Mouse (Mus musculus): Measurements from ENCODE around the gene Pdik1l. TPM values are rescaled to one million over a fixed set of nuclear protein-coding genes. Genes with fewer than 3 reads are reported as not detected.

The Pdik1l gene
- polyA plus RNA-seq, 1 experiment from 2014 or later, result 32.2 TPM

- Histone ChIP-seq H3K4me2 (ENCODE audit: low read length) (no peak overlapping the region), H3K27ac (ENCODE audit: low read depth, low read length) (no peak overlapping the region), H3K4me1 (ENCODE audit: control insufficient read depth, insufficient read depth, low read length) (no peaks in the 10 kb centered on the region), H3K27me3 (replicated peaks; ENCODE audit: control insufficient read depth, insufficient read depth, low read length) (no peaks in the 10 kb centered on the region), H3K9ac (ENCODE audit: low read length) (no peak overlapping the region), H3K36me3 (ENCODE audit: control insufficient read depth, insufficient read depth, low read length) (no peaks in the 10 kb centered on the region), H3K4me3 (ENCODE audit: low read depth, low read length) (no peak overlapping the region), H3K9me3 (replicated peaks; ENCODE audit: control insufficient read depth, low read length) (no peaks in the 10 kb centered on the region)
- 59% methylated on average over 16 of the region's 16 CpGs for WGBS
- no peak for ATAC-seq
- no peak for DNase-seq (ENCODE audit: low spot score)
These were observed 28.7 kb upstream of the Pdik1l start for GRCm38 (mm10) chr4:134316390-134316789.

GRCm38 (mm10) chr4:134315470-134315869 is 27.8 kb upstream of the Pdik1l start:
- H3K4me1 ChIP-seq (ENCODE audit: control insufficient read depth, insufficient read depth, low read length), result no peaks in the 10 kb centered on the region
- H3K36me3 ChIP-seq (ENCODE audit: control insufficient read depth, insufficient read depth, low read length), result no peaks in the 10 kb centered on the region
- H3K9me3 ChIP-seq (replicated peaks; ENCODE audit: control insufficient read depth, low read length), result no peaks in the 10 kb centered on the region
- 73% methylated on average over 9 of the region's 9 CpGs for WGBS
- H3K4me3 ChIP-seq (ENCODE audit: low read depth, low read length), result no peak overlapping the region
- no peak overlapping the region for H3K9ac ChIP-seq (ENCODE audit: low read length)
- no peaks in the 10 kb centered on the region for H3K27me3 ChIP-seq (replicated peaks; ENCODE audit: control insufficient read depth, insufficient read depth, low read length)
- ATAC-seq (no peak), DNase-seq (ENCODE audit: low spot score) (no peak)
- H3K4me2 ChIP-seq (ENCODE audit: low read length), result no peak overlapping the region
- H3K27ac ChIP-seq (ENCODE audit: low read depth, low read length), result no peak overlapping the region

GRCm38 (mm10) chr4:134314876-134315275 is 27.2 kb upstream of the Pdik1l start, which contains the start of gene Trim63:
TSS of gene Trim63 (plus strand) at chr4:134315120.
- DNase-seq (ENCODE audit: low spot score), result no peak
- H3K9ac ChIP-seq (ENCODE audit: low read length), result no peak within 1 kb of the TSS
- H3K9me3 ChIP-seq (replicated peaks; ENCODE audit: control insufficient read depth, low read length), result no peaks in the 10 kb centered on the region
- no peaks in the 10 kb centered on the region for H3K4me1 ChIP-seq (ENCODE audit: control insufficient read depth, insufficient read depth, low read length)
- ATAC-seq, result no peak
- H3K27ac ChIP-seq (ENCODE audit: low read depth, low read length), result no peak within 1 kb of the TSS
- WGBS, result 43% methylated on average over 11 of the region's 11 CpGs
- H3K36me3 ChIP-seq (ENCODE audit: control insufficient read depth, insufficient read depth, low read length), result no peaks in the 10 kb centered on the region
- no peak within 1 kb of the TSS for H3K4me2 ChIP-seq (ENCODE audit: low read length)
- no peak within 1 kb of the TSS for H3K4me3 ChIP-seq (ENCODE audit: low read depth, low read length)
- H3K27me3 ChIP-seq (replicated peaks; ENCODE audit: control insufficient read depth, insufficient read depth, low read length), result no peaks in the 10 kb centered on the region

- Histone ChIP-seq H3K27ac (ENCODE audit: low read depth, low read length) (no peak overlapping the region), H3K4me2 (ENCODE audit: low read length) (no peak overlapping the region), H3K4me3 (ENCODE audit: low read depth, low read length) (no peak overlapping the region), H3K36me3 (ENCODE audit: control insufficient read depth, insufficient read depth, low read length) (no peaks in the 10 kb centered on the region), H3K27me3 (replicated peaks; ENCODE audit: control insufficient read depth, insufficient read depth, low read length) (no peaks in the 10 kb centered on the region), H3K9ac (ENCODE audit: low read length) (no peak overlapping the region), H3K4me1 (ENCODE audit: control insufficient read depth, insufficient read depth, low read length) (no peaks in the 10 kb centered on the region), H3K9me3 (replicated peaks; ENCODE audit: control insufficient read depth, low read length) (no peaks in the 10 kb centered on the region)
- 77% methylated on average over 4 of the region's 4 CpGs for WGBS
- DNase-seq (ENCODE audit: low spot score), result no peak
- no peak for ATAC-seq
These were observed 26.5 kb upstream of the Pdik1l start for GRCm38 (mm10) chr4:134314081-134314655.

- Histone ChIP-seq H3K4me2 (ENCODE audit: low read length) (no peak overlapping the region), H3K4me1 (ENCODE audit: control insufficient read depth, insufficient read depth, low read length) (no peaks in the 10 kb centered on the region), H3K27ac (ENCODE audit: low read depth, low read length) (no peak overlapping the region), H3K4me3 (ENCODE audit: low read depth, low read length) (no peak overlapping the region), H3K9ac (ENCODE audit: low read length) (no peak overlapping the region), H3K36me3 (ENCODE audit: control insufficient read depth, insufficient read depth, low read length) (no peaks in the 10 kb centered on the region), H3K27me3 (replicated peaks; ENCODE audit: control insufficient read depth, insufficient read depth, low read length) (no peaks in the 10 kb centered on the region), H3K9me3 (replicated peaks; ENCODE audit: control insufficient read depth, low read length) (no peaks in the 10 kb centered on the region)
- 96% methylated on average over 6 of the region's 6 CpGs for WGBS
- ATAC-seq (no peak), DNase-seq (ENCODE audit: low spot score) (no peak)
These were observed 25.2 kb upstream of the Pdik1l start for GRCm38 (mm10) chr4:134312901-134313300.

- no peak for DNase-seq (ENCODE audit: low spot score)
- H3K36me3 ChIP-seq (ENCODE audit: control insufficient read depth, insufficient read depth, low read length), result no peaks in the 10 kb centered on the region
- no peaks in the 10 kb centered on the region for H3K9me3 ChIP-seq (replicated peaks; ENCODE audit: control insufficient read depth, low read length)
- no peak overlapping the region for H3K27ac ChIP-seq (ENCODE audit: low read depth, low read length)
- ATAC-seq, result no peak
- H3K27me3 ChIP-seq (replicated peaks; ENCODE audit: control insufficient read depth, insufficient read depth, low read length), result no peaks in the 10 kb centered on the region
- WGBS, result 95% methylated on average over 5 of the region's 5 CpGs
- H3K4me1 ChIP-seq (ENCODE audit: control insufficient read depth, insufficient read depth, low read length), result peaks cover 2% of the 10 kb centered on the region
- H3K4me2 ChIP-seq (ENCODE audit: low read length), result no peak overlapping the region
- no peak overlapping the region for H3K9ac ChIP-seq (ENCODE audit: low read length)
- no peak overlapping the region for H3K4me3 ChIP-seq (ENCODE audit: low read depth, low read length)
These were observed 24.6 kb upstream of the Pdik1l start for GRCm38 (mm10) chr4:134312341-134312740.

GRCm38 (mm10) chr4:134311784-134312183 is 24.1 kb upstream of the Pdik1l start:
- Histone ChIP-seq H3K4me3 (ENCODE audit: low read depth, low read length) (no peak overlapping the region), H3K27me3 (replicated peaks; ENCODE audit: control insufficient read depth, insufficient read depth, low read length) (no peaks in the 10 kb centered on the region), H3K4me2 (ENCODE audit: low read length) (no peak overlapping the region), H3K9ac (ENCODE audit: low read length) (no peak overlapping the region), H3K9me3 (replicated peaks; ENCODE audit: control insufficient read depth, low read length) (no peaks in the 10 kb centered on the region), H3K4me1 (ENCODE audit: control insufficient read depth, insufficient read depth, low read length) (peaks cover 4% of the 10 kb centered on the region), H3K36me3 (ENCODE audit: control insufficient read depth, insufficient read depth, low read length) (no peaks in the 10 kb centered on the region), H3K27ac (ENCODE audit: low read depth, low read length) (no peak overlapping the region)
- DNase-seq (ENCODE audit: low spot score), result no peak
- ATAC-seq, result no peak
- WGBS, result 92% methylated on average over 9 of the region's 9 CpGs

- 92% methylated on average over 9 of the region's 9 CpGs for WGBS
- H3K9me3 ChIP-seq (replicated peaks; ENCODE audit: control insufficient read depth, low read length), result no peaks in the 10 kb centered on the region
- ATAC-seq (no peak), DNase-seq (ENCODE audit: low spot score) (no peak)
- no peak overlapping the region for H3K9ac ChIP-seq (ENCODE audit: low read length)
- H3K27me3 ChIP-seq (replicated peaks; ENCODE audit: control insufficient read depth, insufficient read depth, low read length), result no peaks in the 10 kb centered on the region
- no peak overlapping the region for H3K4me3 ChIP-seq (ENCODE audit: low read depth, low read length)
- no peaks in the 10 kb centered on the region for H3K36me3 ChIP-seq (ENCODE audit: control insufficient read depth, insufficient read depth, low read length)
- no peak overlapping the region for H3K4me2 ChIP-seq (ENCODE audit: low read length)
- peaks cover 4% of the 10 kb centered on the region for H3K4me1 ChIP-seq (ENCODE audit: control insufficient read depth, insufficient read depth, low read length)
- H3K27ac ChIP-seq (ENCODE audit: low read depth, low read length), result no peak overlapping the region
These were observed 23.0 kb upstream of the Pdik1l start for GRCm38 (mm10) chr4:134310656-134311055.

GRCm38 (mm10) chr4:134310106-134310505 is 22.4 kb upstream of the Pdik1l start:
- peaks cover 4% of the 10 kb centered on the region for H3K4me1 ChIP-seq (ENCODE audit: control insufficient read depth, insufficient read depth, low read length)
- no peak for ATAC-seq
- no peak overlapping the region for H3K9ac ChIP-seq (ENCODE audit: low read length)
- WGBS, result 84% methylated on average over 7 of the region's 7 CpGs
- no peaks in the 10 kb centered on the region for H3K9me3 ChIP-seq (replicated peaks; ENCODE audit: control insufficient read depth, low read length)
- H3K4me2 ChIP-seq (ENCODE audit: low read length), result no peak overlapping the region
- H3K27ac ChIP-seq (ENCODE audit: low read depth, low read length), result no peak overlapping the region
- no peak for DNase-seq (ENCODE audit: low spot score)
- no peaks in the 10 kb centered on the region for H3K36me3 ChIP-seq (ENCODE audit: control insufficient read depth, insufficient read depth, low read length)
- H3K4me3 ChIP-seq (ENCODE audit: low read depth, low read length), result no peak overlapping the region
- no peaks in the 10 kb centered on the region for H3K27me3 ChIP-seq (replicated peaks; ENCODE audit: control insufficient read depth, insufficient read depth, low read length)

Measured in forebrain, embryonic 14.5 days (tissue).